Mouse (Mus musculus): ENCODE measurements around the gene Tbc1d22a.

- TF ChIP-seq CTCF (IDR thresholded peaks at IDR 0.05; ENCODE audit: extremely low read depth, insufficient read depth, insufficient read length, insufficient replicate concordance) (no peak), POLR2A (IDR thresholded peaks at IDR 0.05; ENCODE audit: low read depth, low read length) (no peak)
Observed at GRCm38 (mm10) chr15:86367247-86367646, 153.0 kb downstream of the Tbc1d22a start.

Measured in spleen, adult 2 months (tissue).